Mouse (Mus musculus): Measurements from ENCODE around the gene Agk. TPM values are rescaled to one million over a fixed set of nuclear protein-coding genes. Genes with fewer than 3 reads are reported as not detected.

The Agk gene
- polyA plus RNA-seq, 1 experiment from 2014 or later, result 12.6 TPM

DNA sequence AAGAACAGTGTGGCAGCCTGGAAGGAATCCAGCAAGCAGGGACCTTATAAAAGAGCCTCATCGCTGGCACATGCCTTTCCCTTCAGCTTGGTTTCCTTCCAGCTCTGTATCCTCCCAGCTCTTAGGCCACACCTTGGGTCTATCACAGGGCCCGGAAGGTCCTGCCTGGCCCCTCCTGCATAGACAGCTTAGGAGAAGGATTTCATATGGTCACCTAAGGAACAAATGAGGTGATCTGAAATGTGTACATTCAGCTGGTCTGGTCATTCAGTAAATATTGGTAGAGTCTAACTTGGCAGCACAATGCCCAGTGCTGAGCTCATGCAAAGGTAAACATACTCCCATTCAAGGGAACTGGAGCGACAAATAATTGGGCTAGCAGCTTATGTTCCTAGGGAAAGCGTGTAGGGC, 104.6 kb downstream of the Agk start:
- in situ Hi-C loops (cut with MboI; ENCODE audit: low pct_unique_long_range_greater_than_20kb), result no loop called here
- TF ChIP-seq CTCF (IDR thresholded peaks at IDR 0.05), result no peak
- no peak for DNase-seq (ENCODE audit: low read depth, low spot score)
- H3K27me3 ChIP-seq, result peaks cover 6% of the 10 kb centered on the region
- CTCF ChIA-PET, result interaction anchor here (1.1 kb wide), 1 partner anchor 20 kb away, joined by 3 read pairs; no protein-coding TSS in a partner anchor
- ATAC-seq, result no peak
- POLR2A ChIA-PET, result no interaction called here

DNA sequence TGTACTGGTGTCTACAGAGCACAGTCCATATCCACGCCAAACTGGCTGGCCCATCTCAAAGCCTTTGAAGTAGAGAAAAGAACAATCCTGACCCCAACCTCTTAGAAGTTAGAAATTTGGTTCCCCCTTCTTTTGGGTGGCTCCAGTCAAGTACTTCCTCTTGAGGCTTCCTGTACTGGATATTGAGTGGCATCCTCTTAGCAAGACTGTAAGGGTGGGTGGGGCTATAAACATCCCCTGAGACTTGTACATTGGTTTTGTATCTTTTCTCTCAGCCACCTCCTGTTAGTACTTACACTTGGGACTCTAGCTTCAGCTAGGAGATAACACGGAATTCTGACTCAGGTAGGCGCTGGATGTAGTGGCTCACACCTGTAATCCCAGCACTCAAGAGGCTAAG, 105.3 kb downstream of the Agk start:
- no peak for TF ChIP-seq CTCF (IDR thresholded peaks at IDR 0.05)

DNA sequence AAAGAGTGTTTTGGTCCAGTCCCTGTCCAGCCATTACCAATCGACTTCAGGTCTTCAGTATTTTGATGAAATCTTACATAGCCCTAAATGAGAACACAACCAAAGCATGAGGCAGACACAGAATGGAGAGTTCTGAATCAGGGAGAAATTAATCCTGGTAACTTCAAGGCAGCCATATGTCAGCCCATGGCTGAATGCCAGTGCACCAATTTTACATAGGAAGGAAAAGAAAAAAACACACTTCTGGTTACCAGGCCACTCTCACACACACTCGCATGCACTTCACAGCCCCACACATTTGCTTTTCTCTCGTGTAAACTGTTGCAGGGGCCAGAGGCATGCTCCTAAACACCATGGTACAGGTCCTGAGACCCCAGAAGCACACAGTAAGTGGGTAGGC, 105.9 kb downstream of the Agk start:
- peaks cover 6% of the 10 kb centered on the region for H3K27me3 ChIP-seq
- ChIA-PET POLR2A (no interaction called here), CTCF (no interaction called here)
- no peak for TF ChIP-seq CTCF (IDR thresholded peaks at IDR 0.05)
- no peak for DNase-seq (ENCODE audit: low read depth, low spot score)
- in situ Hi-C loops (cut with MboI; ENCODE audit: low pct_unique_long_range_greater_than_20kb), result no loop called here
- ATAC-seq, result no peak

More for the DNA sequence above, 105.3 kb downstream of the Agk start:
- ChIA-PET CTCF (interaction anchor here (1.1 kb wide), 1 partner anchor 20 kb away, joined by 3 read pairs; no protein-coding TSS in a partner anchor), POLR2A (no interaction called here)
- no peak for ATAC-seq
- no peak for DNase-seq (ENCODE audit: low read depth, low spot score)
- in situ Hi-C loops (cut with MboI; ENCODE audit: low pct_unique_long_range_greater_than_20kb), result no loop called here
- peaks cover 6% of the 10 kb centered on the region for H3K27me3 ChIP-seq

DNA sequence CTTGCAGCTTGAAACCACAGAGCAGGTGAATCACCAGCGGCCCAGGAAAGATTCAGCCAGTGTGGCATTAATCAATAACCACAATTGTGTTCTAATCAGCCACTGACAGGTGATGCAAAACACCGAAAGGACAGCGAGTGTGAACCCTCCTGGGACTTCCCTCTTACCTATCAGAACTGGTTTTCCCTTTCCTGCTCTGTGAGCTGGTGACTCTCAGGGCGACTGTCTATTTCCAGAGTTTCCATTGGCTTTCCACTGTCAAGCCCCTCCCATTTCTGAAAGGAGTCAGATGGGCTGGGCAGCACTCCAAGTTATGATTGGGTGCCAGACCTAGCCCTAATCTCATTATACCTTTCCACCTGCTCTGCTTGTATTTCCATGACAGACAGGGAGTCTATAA, 106.4 kb downstream of the Agk start:
- CTCF ChIA-PET, result no interaction called here
- no peak for ATAC-seq
- TF ChIP-seq CTCF (IDR thresholded peaks at IDR 0.05), result no peak
- H3K27me3 ChIP-seq, result peaks cover 8% of the 10 kb centered on the region
- in situ Hi-C loops (cut with MboI; ENCODE audit: low pct_unique_long_range_greater_than_20kb), result no loop called here
- DNase-seq (ENCODE audit: low read depth, low spot score), result no peak
- POLR2A ChIA-PET, result no interaction called here

DNA sequence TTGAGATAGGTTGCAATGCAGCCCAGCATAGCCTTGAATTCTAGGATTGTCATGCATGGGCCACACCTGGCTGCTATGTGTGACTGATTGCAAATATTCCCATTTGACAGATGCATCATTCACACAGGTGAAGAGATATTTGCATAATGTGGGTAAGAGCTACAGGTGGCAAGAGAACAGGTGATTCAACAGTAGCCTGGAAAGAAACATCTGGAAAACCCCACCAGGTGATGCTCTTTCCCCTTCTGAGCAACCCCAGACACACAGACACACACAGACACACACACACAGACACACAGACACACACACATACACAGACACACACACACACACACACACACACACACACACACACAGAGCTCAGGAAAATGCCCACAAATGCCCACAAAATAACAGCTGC, 106.8 kb downstream of the Agk start:
- H3K27me3 ChIP-seq, result peaks cover 10% of the 10 kb centered on the region
- in situ Hi-C loops (cut with MboI; ENCODE audit: low pct_unique_long_range_greater_than_20kb), result no loop called here
- CTCF ChIA-PET, result no interaction called here
- no peak for TF ChIP-seq CTCF (IDR thresholded peaks at IDR 0.05)
- POLR2A ChIA-PET, result no interaction called here
- no peak for DNase-seq (ENCODE audit: low read depth, low spot score)
- no peak for ATAC-seq

DNA sequence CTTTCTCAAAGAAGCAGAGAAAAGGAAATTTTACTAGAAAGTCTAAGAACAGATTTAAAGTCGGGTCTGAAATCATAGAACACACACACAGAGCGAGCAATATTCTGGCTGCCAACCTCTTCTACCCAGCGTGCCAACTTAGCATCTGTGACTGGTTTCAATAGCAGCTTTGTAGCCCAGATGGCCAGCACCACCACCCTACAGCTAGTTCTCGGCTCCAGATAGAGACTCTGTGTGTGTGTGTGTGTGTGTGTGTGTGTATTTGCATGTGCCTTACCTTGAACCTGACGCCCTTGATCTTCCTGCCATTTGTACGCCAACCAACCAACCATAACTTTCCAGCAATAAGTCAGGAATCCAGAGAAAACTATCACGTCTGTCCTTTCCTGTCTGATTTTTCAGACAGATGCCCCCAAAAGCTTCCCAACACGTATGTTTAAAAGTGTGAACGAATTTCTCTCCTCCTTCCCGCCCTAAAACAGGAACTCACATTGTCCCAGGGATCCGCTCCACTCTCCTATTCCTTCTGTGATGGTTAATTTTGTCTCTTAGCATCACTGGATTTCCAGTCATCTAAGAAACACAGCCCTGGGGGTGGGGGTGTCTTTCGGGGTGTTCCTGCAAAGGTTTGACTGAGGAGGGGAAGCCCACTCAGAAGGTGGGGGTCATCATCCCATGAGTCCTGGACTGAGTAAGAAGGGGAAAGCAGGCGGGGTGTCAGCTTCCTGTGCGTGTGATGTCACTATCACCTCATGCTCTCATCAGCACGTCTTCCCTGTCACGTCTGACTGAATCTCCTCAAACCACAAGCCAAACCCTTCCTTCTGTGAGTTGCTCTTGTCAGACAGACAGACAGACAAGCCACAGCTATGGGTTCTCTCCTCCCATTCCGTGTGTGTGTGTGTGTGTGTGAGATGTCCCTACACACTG, 107.6 kb downstream of the Agk start:
- H3K27me3 ChIP-seq, result peaks cover 13% of the 10 kb centered on the region
- ChIA-PET POLR2A (no interaction called here), CTCF (no interaction called here)
- no peak for TF ChIP-seq CTCF (IDR thresholded peaks at IDR 0.05)
- DNase-seq (ENCODE audit: low read depth, low spot score) (no peak), ATAC-seq (no peak)
- in situ Hi-C loops (cut with MboI; ENCODE audit: low pct_unique_long_range_greater_than_20kb), result no loop called here

DNA sequence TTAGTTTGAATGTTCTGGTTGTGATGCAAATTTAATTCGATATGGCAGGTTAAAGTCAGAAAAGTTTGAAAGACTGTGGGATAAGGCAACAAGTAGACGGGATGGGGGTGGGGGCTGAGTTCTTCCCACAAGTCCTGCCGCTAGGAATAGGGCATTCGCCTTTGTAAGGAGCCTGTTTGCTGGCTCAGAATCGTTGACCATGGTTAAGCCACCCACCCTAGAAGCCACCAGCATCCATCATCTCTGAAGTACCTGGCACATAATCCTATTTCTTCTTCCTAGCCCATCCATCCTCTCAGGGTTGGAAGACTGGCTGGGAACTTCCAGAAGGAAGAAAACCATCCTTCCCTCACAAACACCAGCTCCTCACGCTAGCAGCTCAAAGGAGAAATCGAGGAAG, 109.7 kb downstream of the Agk start:
- ATAC-seq (no peak), DNase-seq (ENCODE audit: low read depth, low spot score) (no peak)
- no peak for TF ChIP-seq CTCF (IDR thresholded peaks at IDR 0.05)
- in situ Hi-C loops (cut with MboI; ENCODE audit: low pct_unique_long_range_greater_than_20kb), result no loop called here
- CTCF ChIA-PET, result interaction anchor here (3.3 kb wide), 1 partner anchor 11 kb away, joined by 21 read pairs; no protein-coding TSS in a partner anchor
- H3K27me3 ChIP-seq, result peaks cover 34% of the 10 kb centered on the region
- POLR2A ChIA-PET, result no interaction called here

DNA sequence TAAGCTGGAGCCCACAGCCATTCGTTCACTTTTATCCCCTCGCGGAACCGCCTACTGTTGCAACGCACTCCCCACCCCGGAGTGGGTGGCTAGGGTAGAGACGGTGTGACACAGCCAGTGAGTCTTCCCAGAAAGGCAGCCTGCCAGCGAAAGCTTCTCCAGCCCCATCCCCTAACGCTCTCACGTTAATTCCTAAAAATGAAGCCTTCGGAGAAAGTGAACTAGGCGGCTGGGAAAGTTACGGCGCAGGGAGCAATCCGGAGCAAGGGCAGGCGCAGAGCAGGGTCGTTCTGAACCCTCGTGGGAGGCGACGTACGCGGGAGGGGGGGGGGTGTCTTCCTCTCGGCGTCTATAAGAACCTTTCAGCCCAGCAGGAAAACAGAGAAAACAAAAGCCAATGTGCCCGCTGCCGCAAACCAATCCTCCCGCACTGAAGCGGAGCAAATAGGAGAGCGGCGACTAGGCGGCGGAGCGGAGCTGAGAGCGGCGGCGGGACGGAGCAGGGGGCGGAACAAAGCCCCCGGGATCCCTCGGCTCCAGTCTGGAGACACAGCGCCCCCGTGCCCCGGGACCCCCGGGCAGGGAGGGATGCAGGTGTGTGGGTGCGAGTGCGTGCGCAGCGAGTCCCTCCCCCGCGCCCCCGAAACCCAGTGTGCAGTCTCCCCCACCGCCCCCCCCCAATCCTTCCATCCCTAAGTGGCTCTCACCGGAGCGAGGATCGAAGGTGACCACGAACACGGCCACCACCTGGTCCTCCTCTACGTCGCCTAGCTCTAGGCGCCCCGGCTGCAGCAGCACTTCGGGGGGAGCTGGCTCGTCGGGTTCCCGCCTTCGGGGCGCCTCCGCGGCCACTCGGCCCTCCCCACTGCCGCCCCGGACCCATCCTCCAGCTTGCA, 110.4 kb downstream of the Agk start:
- ChIA-PET CTCF (interaction anchor here (3.3 kb wide), 1 partner anchor 12 kb away, joined by 21 read pairs; no protein-coding TSS in a partner anchor), POLR2A (interaction anchor here (0.6 kb wide), 1 partner anchor 27 kb away, joined by 4 read pairs; no protein-coding TSS in a partner anchor)
- TF ChIP-seq CTCF (IDR thresholded peaks at IDR 0.05), result no peak
- DNase-seq (ENCODE audit: low read depth, low spot score) (no peak), ATAC-seq (peak; percentile 60)
- peaks cover 37% of the 10 kb centered on the region for H3K27me3 ChIP-seq
- in situ Hi-C loops (cut with MboI; ENCODE audit: low pct_unique_long_range_greater_than_20kb), result no loop called here

DNA sequence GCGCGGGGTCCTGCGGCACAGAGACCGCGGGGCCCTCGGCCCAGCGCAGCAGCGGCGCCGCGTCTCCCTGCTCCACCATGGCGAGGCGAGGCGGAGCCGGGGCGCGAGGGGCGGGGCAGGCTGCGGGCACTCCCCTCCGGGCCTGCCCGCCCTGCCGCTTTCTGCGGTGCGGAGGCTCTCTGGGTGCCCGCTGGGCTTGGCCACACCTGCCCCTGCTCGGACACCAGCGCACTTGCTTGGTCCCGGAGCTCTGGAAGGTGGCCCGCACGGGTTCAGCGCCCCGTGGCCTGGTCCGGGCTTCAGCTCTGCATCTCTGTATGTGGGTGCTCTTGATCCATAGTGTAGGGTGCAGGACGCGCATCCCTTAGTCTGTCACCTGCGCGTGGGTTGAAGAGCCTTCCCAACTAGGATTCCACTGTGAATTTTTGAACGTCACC, 111.1 kb downstream of the Agk start, which contains the start of gene E330009J07Rik:
TSS of gene E330009J07Rik (minus strand) at position 89 of the 437 bp plus-strand sequence.
- ChIA-PET CTCF (interaction anchor here (3.3 kb wide), 1 partner anchor 12 kb away, joined by 21 read pairs; no protein-coding TSS in a partner anchor), POLR2A (interaction anchor here (0.6 kb wide), 1 partner anchor 27 kb away, joined by 4 read pairs; no protein-coding TSS in a partner anchor)
- in situ Hi-C loops (cut with MboI; ENCODE audit: low pct_unique_long_range_greater_than_20kb), result no loop called here
- H3K27me3 ChIP-seq, result peaks cover 44% of the 10 kb centered on the region
- TF ChIP-seq CTCF (IDR thresholded peaks at IDR 0.05), result no peak
- ATAC-seq (peak; percentile 95), DNase-seq (ENCODE audit: low read depth, low spot score) (no peak)

DNA sequence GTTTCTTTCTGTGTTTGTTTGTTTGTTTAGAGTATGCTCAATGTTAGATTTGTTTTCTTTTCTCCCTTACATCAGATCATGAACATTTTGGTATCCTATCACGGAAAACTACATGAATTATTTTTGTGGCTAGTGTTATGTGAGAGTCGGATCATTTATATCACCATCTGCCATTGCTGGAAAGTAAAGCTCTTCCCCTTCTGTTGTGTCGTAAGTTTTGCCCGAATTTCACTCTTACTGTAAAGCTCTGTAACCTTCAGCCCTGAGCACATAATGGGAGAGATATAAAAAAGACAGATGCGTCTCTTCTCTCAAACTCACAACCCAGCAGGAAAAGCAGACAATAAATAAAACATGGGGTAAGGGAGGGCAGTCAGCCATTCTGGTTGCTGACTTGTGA, 114.0 kb downstream of the Agk start, which contains the start of gene Wee2:
TSS of gene Wee2 (plus strand) at position 153 of the 400 bp plus-strand sequence.
- no peak for TF ChIP-seq CTCF (IDR thresholded peaks at IDR 0.05)
- in situ Hi-C loops (cut with MboI; ENCODE audit: low pct_unique_long_range_greater_than_20kb), result no loop called here
- ChIA-PET POLR2A (no interaction called here), CTCF (no interaction called here)
- no peak for ATAC-seq
- DNase-seq (ENCODE audit: low read depth, low spot score), result no peak
- peaks cover 54% of the 10 kb centered on the region for H3K27me3 ChIP-seq

Data from Patski (cell line).